Comparison of ENCODE assay signal across 8 mouse cellular contexts in genomic region chr11:73176186-73176585, GRCm38 (mm10). TPM values are rescaled to one million over a fixed set of nuclear protein-coding genes. Genes with fewer than 3 reads are reported as not detected.
DNase-seq lines count a peak whose midpoint lies in the region; ATAC-seq and TF ChIP-seq lines count a peak whose summit lies in the region.

No protein-coding gene starts in this region.

- no peak for TF ChIP-seq EP300 in heart, adult 2 months (IDR thresholded peaks at IDR 0.05; ENCODE audit: insufficient read depth, low read depth, low read length)

- peaks cover 2% of the 10 kb centered on the region for H3K79me2 ChIP-seq in heart, adult 2 months (replicated peaks; ENCODE audit: control insufficient read depth, insufficient read depth, low read length)

- peak overlapping the region; percentile 99 for H3K27ac ChIP-seq in heart, adult 2 months
- no peak overlapping the region for H3K27ac ChIP-seq in embryonic fibroblast, embryonic 13.5 days (ENCODE audit: insufficient read depth, low read length)
- H3K27ac ChIP-seq in liver, embryonic 12.5 days: peak overlapping the region; percentile 83

- no peak for TF ChIP-seq CTCF in heart, adult 2 months (IDR thresholded peaks at IDR 0.05)
- TF ChIP-seq CTCF in embryonic fibroblast, embryonic 13.5 days (IDR thresholded peaks at IDR 0.05; ENCODE audit: borderline replicate concordance, insufficient read depth, low read length): no peak

- WGBS in heart, adult 2 months: under 1% methylated on average over 15 of the region's 15 CpGs
- WGBS in liver, embryonic 12.5 days (ENCODE audit: insufficient replicate concordance): under 1% methylated on average over 15 of the region's 15 CpGs

- intact Hi-C loops in heart, adult 2 months (cut with DNase I): no loop called here

- ATAC-seq in liver, embryonic 12.5 days: no peak

- H3K4me3 ChIP-seq in heart, adult 2 months: peak overlapping the region; percentile 94
- peak overlapping the region; percentile 98 for H3K4me3 ChIP-seq in embryonic fibroblast, embryonic 13.5 days (ENCODE audit: insufficient read depth, low read length)
- H3K4me3 ChIP-seq in liver, embryonic 12.5 days: peak overlapping the region; percentile 94

- peaks cover 21% of the 10 kb centered on the region for H3K4me1 ChIP-seq in heart, adult 2 months (ENCODE audit: control insufficient read depth, insufficient read depth, low read length)
- H3K4me1 ChIP-seq in embryonic fibroblast, embryonic 13.5 days (ENCODE audit: control insufficient read depth, insufficient read depth, low read length): peaks cover 3% of the 10 kb centered on the region
- peaks cover 50% of the 10 kb centered on the region for H3K4me1 ChIP-seq in liver, embryonic 12.5 days

- H3K9me3 ChIP-seq in liver, embryonic 12.5 days (replicated peaks): no peaks in the 10 kb centered on the region

- H3K4me2 ChIP-seq in liver, embryonic 12.5 days: peak overlapping the region; percentile 94

- DNase-seq in heart, adult 2 months: no peak
- no peak for DNase-seq in heart, adult 18-20 months
- DNase-seq in 416B (ENCODE audit: low read depth): peak; percentile 43
- DNase-seq in adrenal gland, postnatal 10 days: no peak
- no peak for DNase-seq in cerebellum, postnatal 4 days (ENCODE audit: low spot score in 2 of 2)
- DNase-seq in left cerebral cortex, adult 18-20 months (ENCODE audit: low spot score in 2 of 2): no peak

- no peak for TF ChIP-seq POLR2A in heart, adult 2 months (IDR thresholded peaks at IDR 0.05; ENCODE audit: insufficient read depth, low read depth, low read length)
- TF ChIP-seq POLR2A in embryonic fibroblast, embryonic 13.5 days (IDR thresholded peaks at IDR 0.05; ENCODE audit: low read depth, low read length): no peak

- H3K36me3 ChIP-seq in heart, adult 2 months (ENCODE audit: control insufficient read depth, insufficient read depth, low read length): peaks cover 10% of the 10 kb centered on the region
- peaks cover 44% of the 10 kb centered on the region for H3K36me3 ChIP-seq in liver, embryonic 12.5 days

- H3K9ac ChIP-seq in heart, adult 2 months (ENCODE audit: low read depth, low read length): peak overlapping the region; percentile 91
- peak overlapping the region; percentile 94 for H3K9ac ChIP-seq in liver, embryonic 12.5 days

- no peaks in the 10 kb centered on the region for H3K27me3 ChIP-seq in heart, adult 2 months (ENCODE audit: control insufficient read depth, insufficient read depth, low read length)
- H3K27me3 ChIP-seq in liver, embryonic 12.5 days (replicated peaks): no peaks in the 10 kb centered on the region

RNA-seq across cellular contexts. Expression of gene Emc6, which starts 0.7 kb away (rescaled TPM):
- 10 to 100 TPM; 80.5 to 98.5 TPM for total RNA-seq in heart, adult 2 months (2021)
- 50.5 and 54.3 TPM in 2 replicates for polyA plus RNA-seq in heart, adult 2 months (2012; rRNA removed)
- total RNA-seq in heart, adult 18-20 months (2021): 10 to 100 TPM; 94.8 to 98.0 TPM
- 37.9 and 40.7 TPM in 2 replicates for polyA plus RNA-seq in embryonic fibroblast, embryonic 13.5 days (2011; ENCODE audit: insufficient read length, low read depth, missing spikeins)
- polyA plus RNA-seq in liver, embryonic 12.5 days (2016; fragmentation: Nextera tagmentation; extraction: Ambion mirVana): 108 and 110 TPM in 2 replicates
- total RNA-seq in adrenal gland, postnatal 10 days (2021): 100 to 1,000 TPM; 121 to 122 TPM
- total RNA-seq in left cerebral cortex, adult 18-20 months (2021): 10 to 100 TPM; 48.0 to 53.3 TPM

RNA-seq across cellular contexts. Expression of gene Tax1bp3, which starts 0.7 kb away (rescaled TPM):
- total RNA-seq in heart, adult 2 months (2021): 10 to 100 TPM; 45.0 to 48.5 TPM
- polyA plus RNA-seq in heart, adult 2 months (2012; rRNA removed): 60.4 and 63.0 TPM in 2 replicates
- total RNA-seq in heart, adult 18-20 months (2021): 10 to 100 TPM; 48.7 to 53.3 TPM
- polyA plus RNA-seq in embryonic fibroblast, embryonic 13.5 days (2011; ENCODE audit: insufficient read length, low read depth, missing spikeins): 129 and 131 TPM in 2 replicates
- 44.2 and 44.5 TPM in 2 replicates for polyA plus RNA-seq in liver, embryonic 12.5 days (2016; fragmentation: Nextera tagmentation; extraction: Ambion mirVana)
- 10 to 100 TPM; 72.5 TPM for total RNA-seq in adrenal gland, postnatal 10 days (2021)
- 10 to 100 TPM in 1 of 2 experiments, 1 to 10 TPM in 1; 9.2 to 10.6 TPM for total RNA-seq in left cerebral cortex, adult 18-20 months (2021)

RNA-seq across cellular contexts. Expression of gene P2rx5, which starts 16.0 kb away (rescaled TPM):
- 10 to 100 TPM; 13.1 to 14.6 TPM for total RNA-seq in heart, adult 2 months (2021)
- polyA plus RNA-seq in heart, adult 2 months (2012; rRNA removed): 11.3 and 19.5 TPM in 2 replicates
- total RNA-seq in heart, adult 18-20 months (2021): 10 to 100 TPM; 14.4 to 17.1 TPM
- 4.2 and 4.5 TPM in 2 replicates for polyA plus RNA-seq in embryonic fibroblast, embryonic 13.5 days (2011; ENCODE audit: insufficient read length, low read depth, missing spikeins)
- 0.32 and 0.54 TPM in 2 replicates for polyA plus RNA-seq in liver, embryonic 12.5 days (2016; fragmentation: Nextera tagmentation; extraction: Ambion mirVana)
- 10 to 100 TPM; 14.8 to 26.1 TPM for total RNA-seq in adrenal gland, postnatal 10 days (2021)
- under 1 TPM; 0.35 to 0.54 TPM for total RNA-seq in left cerebral cortex, adult 18-20 months (2021)

RNA-seq across cellular contexts. Expression of gene Ctns, which starts 22.7 kb away (rescaled TPM):
- total RNA-seq in heart, adult 2 months (2021): 10 to 100 TPM; 10.7 to 11.8 TPM
- polyA plus RNA-seq in heart, adult 2 months (2012; rRNA removed): 12.7 and 15.4 TPM in 2 replicates
- total RNA-seq in heart, adult 18-20 months (2021): 1 to 10 TPM; 10.0 TPM
- 17.9 and 22.1 TPM in 2 replicates for polyA plus RNA-seq in embryonic fibroblast, embryonic 13.5 days (2011; ENCODE audit: insufficient read length, low read depth, missing spikeins)
- 7.5 and 8.2 TPM in 2 replicates for polyA plus RNA-seq in liver, embryonic 12.5 days (2016; fragmentation: Nextera tagmentation; extraction: Ambion mirVana)
- total RNA-seq in adrenal gland, postnatal 10 days (2021): 10 to 100 TPM; 14.6 to 17.1 TPM
- total RNA-seq in left cerebral cortex, adult 18-20 months (2021): 10 to 100 TPM; 18.6 to 20.8 TPM

RNA-seq across cellular contexts. Expression of gene Shpk, which starts 23.1 kb away (rescaled TPM):
- total RNA-seq in heart, adult 2 months (2021): 1 to 10 TPM in 1 of 2 experiments, under 1 TPM in 1; 0.97 to 1.1 TPM
- 2.2 and 2.8 TPM in 2 replicates for polyA plus RNA-seq in heart, adult 2 months (2012; rRNA removed)
- 1 to 10 TPM in 1 of 2 experiments, under 1 TPM in 1; 0.92 to 1.5 TPM for total RNA-seq in heart, adult 18-20 months (2021)
- 2.2 and 2.4 TPM in 2 replicates for polyA plus RNA-seq in embryonic fibroblast, embryonic 13.5 days (2011; ENCODE audit: insufficient read length, low read depth, missing spikeins)
- polyA plus RNA-seq in liver, embryonic 12.5 days (2016; fragmentation: Nextera tagmentation; extraction: Ambion mirVana): 2.1 and 2.3 TPM in 2 replicates
- total RNA-seq in adrenal gland, postnatal 10 days (2021): 1 to 10 TPM; 9.4 to 9.6 TPM
- total RNA-seq in left cerebral cortex, adult 18-20 months (2021): 1 to 10 TPM; 2.8 to 2.9 TPM

Comparison
In these comparisons a context has a peak if more than half of its experiments do, and no peak if none do; other contexts are left out.
1. RNA of gene P2rx5, which starts 16.0 kb away (total RNA-seq): 14.8 to 26.1 TPM in adrenal gland, postnatal 10 days, 14.4 to 17.1 TPM in heart, adult 18-20 months and 13.1 to 14.6 TPM in heart, adult 2 months; 0.35 to 0.54 TPM in left cerebral cortex, adult 18-20 months; every median in the first group is over 4 times any median in the second.
2. Peak in every context shown above with its lines, with median percentiles within 50 percentile points of each other: H3K4me3 ChIP-seq.